Mouse (Mus musculus): ENCODE results near the gene Pla2g2d.

- no peak for TF ChIP-seq POLR2A (IDR thresholded peaks at IDR 0.05; ENCODE audit: low read depth, low read length)
- TF ChIP-seq CTCF (IDR thresholded peaks at IDR 0.05; ENCODE audit: extremely low read depth, insufficient read length, insufficient replicate concordance, low read depth, low read length), result no peak
These were observed 29.7 kb downstream of the Pla2g2d start for GRCm38 (mm10) chr4:138805248-138805647.
